Comparison of ENCODE assay signal across 15 mouse cellular contexts in genomic region chr16:91506396-91506795, GRCm38 (mm10).
"Had no signal": no experiment of that assay in that cellular context is flagged by ENCODE, and none has a peak within 500 bp of the region (broad histone marks: within the 10 kb centered on the region; RNA-seq: fewer than 3 reads in every experiment).

No protein-coding gene starts in this region.

- H3K27me3 ChIP-seq: limb, embryonic 12.5 days; liver, embryonic 13.5 days; neural tube, embryonic 13.5 days; stomach, embryonic 15.5 days had no signal

- H3K9ac ChIP-seq: limb, embryonic 12.5 days; liver, embryonic 13.5 days; neural tube, embryonic 13.5 days; stomach, embryonic 15.5 days had no signal

- DNase-seq: kidney, postnatal 36 days; layer of hippocampus, adult 9-11 months; layer of hippocampus, postnatal 36 days; liver; liver, embryonic 13.5 days; lung, adult 2 months; lung, postnatal 36 days; midbrain, embryonic 14.5 days; retina, postnatal 1 day; thymus, adult 2 months; thymus, postnatal 25 days had no signal

- H3K27ac ChIP-seq: limb, embryonic 12.5 days; liver, embryonic 13.5 days; neural tube, embryonic 13.5 days; stomach, embryonic 15.5 days had no signal

- H3K4me2 ChIP-seq: limb, embryonic 12.5 days; liver, embryonic 13.5 days; neural tube, embryonic 13.5 days; stomach, embryonic 15.5 days had no signal

- H3K4me1 ChIP-seq: limb, embryonic 12.5 days; neural tube, embryonic 13.5 days; stomach, embryonic 15.5 days had no signal

- ATAC-seq: lung, postnatal 0 days had no signal

- H3K4me3 ChIP-seq: limb, embryonic 12.5 days; liver, embryonic 13.5 days; neural tube, embryonic 13.5 days; stomach, embryonic 15.5 days had no signal

- H3K9me3 ChIP-seq: limb, embryonic 12.5 days; liver, embryonic 13.5 days; neural tube, embryonic 13.5 days; stomach, embryonic 15.5 days had no signal
